Mouse (Mus musculus): ENCODE data around the gene Adam15. TPM values are rescaled to one million over a fixed set of nuclear protein-coding genes. Genes with fewer than 3 reads are reported as not detected.
A peak's percentile ranks its signal among the peaks of the same experiment; 100 is the strongest.

Gene Adam15
- polyA plus RNA-seq, 1 experiment from 2014 or later: 28.2 TPM

DNA sequence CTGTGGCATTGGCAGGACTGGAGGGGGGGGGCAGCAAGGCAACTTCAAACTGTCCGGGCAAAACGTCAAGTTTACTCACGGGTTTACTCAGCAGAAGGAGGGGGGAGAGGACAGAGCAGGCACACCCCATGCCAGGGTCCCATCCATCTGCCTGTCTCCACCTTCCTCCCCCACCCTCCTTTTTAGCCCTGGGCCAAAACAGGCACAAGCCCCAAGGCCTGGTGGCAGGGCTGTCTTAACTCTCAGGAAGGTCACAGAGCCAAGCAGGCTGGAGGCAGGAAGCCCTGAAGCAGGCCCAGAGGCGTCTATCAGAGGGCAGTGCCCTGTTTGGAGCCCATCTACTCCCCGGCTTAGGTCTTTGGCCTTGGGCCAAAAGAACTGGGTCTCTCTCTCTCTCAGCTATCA lies 40.3 kb upstream of the Adam15 start:
- ATAC-seq (ENCODE audit: low FRiP score): no peak
- no peak overlapping the region for H3K27ac ChIP-seq
- 65% methylated on average over 5 of the region's 5 CpGs for WGBS

GRCm38 (mm10) chr3:89388901-89389740 lies 39.3 kb upstream of the Adam15 start:
- Histone ChIP-seq H3K9ac (no peak overlapping the region), H3K9me3 (no peaks in the 10 kb centered on the region), H3K4me1 (peaks cover 50% of the 10 kb centered on the region), H3K27ac (no peak overlapping the region), H3K4me3 (replicated peaks) (no peak overlapping the region), H3K36me3 (replicated peaks) (no peaks in the 10 kb centered on the region), H3K4me2 (no peak overlapping the region), H3K27me3 (peaks cover 34% of the 10 kb centered on the region)
- 70% methylated on average over 5 of the region's 6 CpGs for WGBS
- ATAC-seq (ENCODE audit: low FRiP score): no peak

More for the DNA sequence above, 40.3 kb upstream of the Adam15 start:
- Histone ChIP-seq H3K27me3 (peaks cover 39% of the 10 kb centered on the region), H3K9me3 (no peaks in the 10 kb centered on the region), H3K4me1 (peaks cover 50% of the 10 kb centered on the region), H3K4me2 (no peak overlapping the region), H3K4me3 (replicated peaks) (no peak overlapping the region), H3K36me3 (replicated peaks) (no peaks in the 10 kb centered on the region), H3K9ac (0 out of 2 replicates have a peak overlapping the region, but pooled peaks have one; percentile 12)

DNA sequence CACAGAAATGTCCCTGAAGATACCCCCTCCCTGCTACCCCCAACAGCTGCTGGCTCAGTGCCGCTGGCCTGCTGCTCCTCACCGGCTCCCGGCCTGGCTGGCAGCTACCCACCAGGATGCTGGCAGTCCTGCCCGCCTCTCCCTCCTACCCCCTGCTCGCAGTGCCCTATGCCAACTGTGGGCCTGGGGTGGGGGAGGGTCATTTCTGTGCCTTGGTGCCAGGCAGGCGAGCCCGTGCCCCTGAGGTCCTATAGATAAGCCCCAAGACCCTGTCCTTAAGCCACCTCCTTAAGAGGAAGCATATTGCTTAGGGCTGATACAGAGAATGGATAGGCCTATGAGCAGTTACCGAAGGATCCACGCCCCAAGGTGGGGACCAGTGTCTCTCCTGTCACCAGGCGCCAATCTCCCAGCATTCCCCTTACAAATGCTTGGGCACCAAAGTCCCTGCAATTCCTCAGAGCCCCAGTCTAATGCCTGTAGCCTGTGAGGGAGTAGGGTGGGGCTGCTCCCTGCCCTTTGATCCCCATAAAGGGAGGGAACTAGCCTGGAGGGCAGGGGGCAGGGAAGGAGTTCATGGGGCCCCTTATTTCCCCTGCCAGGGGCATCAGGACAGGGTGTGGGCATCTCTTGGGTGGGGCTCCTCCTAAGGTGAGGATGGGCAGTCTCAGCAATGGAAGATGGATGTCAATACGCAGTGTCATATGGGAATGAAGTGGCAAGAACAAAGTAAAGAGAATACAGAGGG lies 38.5 kb upstream of the Adam15 start:
- Histone ChIP-seq H3K27ac (no peak overlapping the region), H3K4me3 (replicated peaks) (no peak overlapping the region), H3K9ac (no peak overlapping the region), H3K4me1 (peaks cover 45% of the 10 kb centered on the region), H3K27me3 (peaks cover 34% of the 10 kb centered on the region), H3K9me3 (no peaks in the 10 kb centered on the region), H3K36me3 (replicated peaks) (no peaks in the 10 kb centered on the region), H3K4me2 (no peak overlapping the region)
- WGBS: 73% methylated on average over 11 of the region's 11 CpGs
- no peak for ATAC-seq (ENCODE audit: low FRiP score)

- ATAC-seq (ENCODE audit: low FRiP score): no peak
- Histone ChIP-seq H3K36me3 (replicated peaks) (no peaks in the 10 kb centered on the region), H3K9ac (no peak overlapping the region), H3K27ac (no peak overlapping the region), H3K4me3 (replicated peaks) (no peak overlapping the region), H3K9me3 (no peaks in the 10 kb centered on the region), H3K4me1 (peaks cover 39% of the 10 kb centered on the region), H3K27me3 (peaks cover 29% of the 10 kb centered on the region), H3K4me2 (no peak overlapping the region)
- WGBS: 71% methylated on average over 11 of the region's 11 CpGs
These were observed 37.8 kb upstream of the Adam15 start for GRCm38 (mm10) chr3:89387632-89388031.

DNA sequence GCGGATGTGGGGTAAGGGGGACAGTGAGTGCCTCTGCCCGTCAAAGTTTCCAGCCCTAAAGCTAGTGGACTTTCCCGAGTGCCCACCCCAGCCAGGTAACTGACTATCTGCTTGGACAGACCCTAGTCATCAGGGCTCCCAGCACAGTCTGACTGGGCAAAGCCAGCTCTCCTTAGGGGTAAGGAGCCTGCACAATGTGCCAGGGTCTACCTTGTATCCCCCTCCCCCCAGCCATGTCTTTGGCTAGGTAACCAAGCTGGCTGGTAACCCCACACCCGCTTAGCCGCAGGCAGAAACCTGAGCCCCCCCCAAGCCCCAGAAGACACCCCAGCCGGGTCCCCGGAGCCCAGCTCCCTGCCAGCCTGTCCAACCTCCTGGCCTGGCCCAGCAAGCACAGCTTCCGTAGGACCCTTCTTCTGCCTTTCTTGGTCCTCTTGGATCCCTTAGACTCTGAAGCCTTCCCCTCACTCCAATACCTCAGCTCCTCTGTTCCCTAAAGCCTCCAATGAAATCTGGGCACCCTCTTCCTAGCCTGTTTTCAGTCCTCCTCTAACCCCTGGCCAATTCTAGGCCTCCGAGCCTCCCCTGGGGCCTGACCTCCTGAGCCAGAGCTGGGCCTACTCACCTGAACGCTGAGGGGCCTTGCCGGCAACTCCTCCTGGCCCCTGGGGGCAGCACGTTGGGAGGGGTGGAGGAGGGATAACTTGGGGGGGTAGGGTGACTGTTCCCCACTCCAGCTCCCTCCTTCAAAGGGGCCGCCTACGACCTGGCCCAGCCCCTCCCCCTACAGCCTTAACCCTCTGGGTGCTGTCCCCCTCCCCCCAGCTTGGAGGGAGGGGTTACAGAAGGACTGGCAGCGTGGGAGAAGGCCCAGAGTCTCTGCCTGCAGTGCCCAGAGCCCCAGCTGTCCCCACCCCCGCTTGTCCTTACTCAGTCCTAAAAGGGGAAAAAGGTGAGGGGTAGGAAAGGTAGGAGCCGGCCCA lies 36.9 kb upstream of the Adam15 start:
- Histone ChIP-seq H3K9ac (no peak overlapping the region), H3K4me3 (replicated peaks) (no peak overlapping the region), H3K27me3 (peaks cover 20% of the 10 kb centered on the region), H3K4me1 (peaks cover 30% of the 10 kb centered on the region), H3K4me2 (no peak overlapping the region), H3K9me3 (no peaks in the 10 kb centered on the region), H3K27ac (no peak overlapping the region; the same call in 1 of the 2 replicates), H3K36me3 (replicated peaks) (no peaks in the 10 kb centered on the region)
- 48% methylated on average over 15 of the region's 17 CpGs for WGBS
- no peak for ATAC-seq (ENCODE audit: low FRiP score)

GRCm38 (mm10) chr3:89385451-89385850 lies 35.7 kb upstream of the Adam15 start:
- H3K4me2 ChIP-seq: no peak overlapping the region
- no peak overlapping the region for H3K4me3 ChIP-seq (replicated peaks)
- WGBS: 35% methylated on average over 11 of the region's 11 CpGs
- H3K9ac ChIP-seq: no peak overlapping the region
- H3K27ac ChIP-seq: no peak overlapping the region
- H3K4me1 ChIP-seq: peaks cover 17% of the 10 kb centered on the region
- H3K27me3 ChIP-seq: peaks cover 11% of the 10 kb centered on the region
- H3K9me3 ChIP-seq: no peaks in the 10 kb centered on the region
- no peaks in the 10 kb centered on the region for H3K36me3 ChIP-seq (replicated peaks)
- no peak for ATAC-seq (ENCODE audit: low FRiP score)

DNA sequence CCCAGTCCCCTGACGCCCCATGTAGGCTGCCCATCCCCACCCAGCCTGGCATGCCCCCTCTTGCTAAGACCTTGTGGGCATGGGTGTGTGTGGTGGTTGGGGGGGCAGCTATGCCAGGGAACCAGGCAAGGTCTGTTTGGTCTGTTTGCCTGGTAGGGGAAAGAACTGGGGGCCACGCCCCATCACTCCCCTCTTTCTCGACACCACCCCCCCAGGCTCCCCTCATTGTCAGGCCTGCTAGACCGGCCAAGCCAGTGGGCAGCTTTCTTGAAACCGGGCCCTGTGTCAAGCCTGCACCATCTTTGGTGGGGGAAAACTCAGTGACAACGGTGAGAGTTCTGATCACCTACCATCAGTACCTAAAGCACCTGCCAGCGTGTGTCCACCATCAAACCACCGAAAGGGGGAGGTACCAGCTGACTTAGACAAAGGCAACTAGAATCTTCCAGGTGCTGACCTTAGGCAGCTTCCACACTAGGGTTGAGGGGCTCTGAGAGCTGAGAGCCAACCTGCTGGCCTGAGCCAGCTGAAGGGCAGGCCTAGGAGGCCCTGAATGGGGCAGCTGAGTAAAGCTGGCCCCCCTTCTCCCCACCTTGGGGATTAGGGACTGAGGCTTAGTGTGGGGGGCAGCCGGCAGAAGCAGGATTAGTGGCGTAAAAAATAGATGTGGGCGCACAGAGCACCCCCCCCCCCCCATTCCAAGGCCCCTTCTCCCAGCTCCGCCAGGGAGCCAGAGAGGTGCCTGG lies 34.7 kb upstream of the Adam15 start:
- 51% methylated on average over 11 of the region's 12 CpGs for WGBS
- H3K9ac ChIP-seq: peak overlapping the region; percentile 26; the same call in 1 of the 2 replicates
- peaks cover 14% of the 10 kb centered on the region for H3K4me1 ChIP-seq
- no peak overlapping the region for H3K4me2 ChIP-seq
- H3K9me3 ChIP-seq: no peaks in the 10 kb centered on the region
- ATAC-seq (ENCODE audit: low FRiP score): no peak
- no peaks in the 10 kb centered on the region for H3K36me3 ChIP-seq (replicated peaks)
- H3K4me3 ChIP-seq (replicated peaks): no peak overlapping the region
- H3K27ac ChIP-seq: no peak overlapping the region
- H3K27me3 ChIP-seq: peaks cover 3% of the 10 kb centered on the region; the same call in 1 of the 2 replicates

DNA sequence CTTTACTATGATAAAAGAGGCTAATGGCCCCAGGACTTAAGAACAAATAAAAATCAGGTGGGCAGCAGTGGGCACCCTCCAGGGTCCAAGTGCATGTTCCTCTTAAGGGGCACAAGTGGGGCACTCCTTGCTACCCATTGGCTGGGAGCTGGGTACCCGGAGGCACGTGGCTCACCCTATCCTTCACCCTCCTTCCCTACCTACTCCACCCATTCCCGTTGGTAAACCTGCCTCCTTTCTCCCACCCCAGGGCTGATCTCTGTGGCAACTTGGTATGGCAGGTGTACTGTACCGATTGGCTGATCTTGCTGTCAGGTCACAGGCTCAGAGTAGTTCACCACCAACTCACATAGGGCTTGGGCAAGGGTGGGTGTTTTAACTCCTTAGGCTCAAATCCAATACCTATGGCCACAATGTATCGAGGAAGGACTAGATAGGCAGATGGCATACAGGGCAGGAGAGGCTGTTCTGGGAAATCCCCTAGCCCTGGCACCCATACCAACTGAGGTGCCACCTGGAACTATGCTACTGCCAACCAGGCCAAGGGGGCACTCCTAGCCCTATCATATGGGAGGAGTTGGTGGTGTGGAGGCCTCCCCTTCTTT lies 34.0 kb upstream of the Adam15 start:
- 82% methylated on average over 5 of the region's 5 CpGs for WGBS
- Histone ChIP-seq H3K27ac (no peak overlapping the region), H3K27me3 (no peaks in the 10 kb centered on the region), H3K4me1 (peaks cover 18% of the 10 kb centered on the region), H3K4me3 (replicated peaks) (no peak overlapping the region), H3K36me3 (replicated peaks) (no peaks in the 10 kb centered on the region), H3K4me2 (no peak overlapping the region), H3K9me3 (no peaks in the 10 kb centered on the region), H3K9ac (no peak overlapping the region)
- no peak for ATAC-seq (ENCODE audit: low FRiP score)

DNA sequence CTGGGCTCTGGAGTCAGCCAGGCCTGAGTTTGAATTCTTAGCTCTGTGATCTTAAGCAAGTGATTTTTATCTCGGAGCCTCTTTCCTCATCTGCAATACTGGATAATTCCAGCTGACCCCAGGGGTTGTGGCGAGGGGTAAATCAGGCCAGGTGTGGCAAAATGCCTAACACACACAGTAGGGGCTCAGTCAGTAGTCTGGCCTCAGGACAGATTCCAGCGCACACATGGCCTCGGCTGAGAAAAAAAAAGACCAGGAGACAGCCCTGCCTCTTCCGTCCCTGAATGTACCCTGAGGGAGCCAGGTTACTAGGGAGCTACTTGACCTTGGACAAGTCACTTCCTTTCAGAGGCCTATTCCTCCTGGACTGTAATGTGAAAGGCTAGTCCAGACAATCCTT lies 33.2 kb upstream of the Adam15 start:
- no peaks in the 10 kb centered on the region for H3K9me3 ChIP-seq
- no peak overlapping the region for H3K4me2 ChIP-seq
- no peak for ATAC-seq (ENCODE audit: low FRiP score)
- no peak overlapping the region for H3K4me3 ChIP-seq (replicated peaks)
- H3K4me1 ChIP-seq: peaks cover 25% of the 10 kb centered on the region
- H3K27ac ChIP-seq: no peak overlapping the region
- no peak overlapping the region for H3K9ac ChIP-seq
- no peaks in the 10 kb centered on the region for H3K27me3 ChIP-seq
- no peaks in the 10 kb centered on the region for H3K36me3 ChIP-seq (replicated peaks)
- WGBS: 85% methylated on average over 5 of the region's 5 CpGs

GRCm38 (mm10) chr3:89382033-89382882 lies 32.5 kb upstream of the Adam15 start:
- no peak overlapping the region for H3K4me3 ChIP-seq (replicated peaks)
- H3K4me2 ChIP-seq: no peak overlapping the region
- H3K27ac ChIP-seq: no peak overlapping the region
- no peaks in the 10 kb centered on the region for H3K9me3 ChIP-seq
- no peaks in the 10 kb centered on the region for H3K36me3 ChIP-seq (replicated peaks)
- no peak for ATAC-seq (ENCODE audit: low FRiP score)
- peaks cover 29% of the 10 kb centered on the region for H3K4me1 ChIP-seq
- no peak overlapping the region for H3K9ac ChIP-seq
- 87% methylated on average over 9 of the region's 9 CpGs for WGBS
- no peaks in the 10 kb centered on the region for H3K27me3 ChIP-seq

Data from forebrain, embryonic 12.5 days (tissue).